Mouse (Mus musculus) CD4-positive naive resting alpha-beta T cell, adult 76 days (primary cell): Measurements from ENCODE around the gene Gm21972. TPM values are rescaled to one million over a fixed set of nuclear protein-coding genes. Genes with fewer than 3 reads are reported as not detected.

Source experiments
- total RNA-seq: library from RNA; stranded (reverse); gene quantifications from one replicate; pipeline ENCODE4 v1.2.4, GENCODE M21; 2023

Gene Gm21972
- total RNA-seq, result not detected

GRCm38 (mm10) chr1:86133337-86133736 lies at the start of gene Gm21972:
TSS of gene Gm21972 (plus strand) at chr1:86133637.

GRCm38 (mm10) chr1:86111779-86112178 lies 21.7 kb upstream of the Gm21972 start, which contains the start of gene Htr2b:
TSS of gene Htr2b (minus strand) at chr1:86111970.

GRCm38 (mm10) chr1:86154133-86154823 lies 20.8 kb downstream of the Gm21972 start, which contains the start of gene Armc9:
TSS of gene Armc9 (plus strand) at chr1:86154780.

Other genes with a start within 250 kb of the Gm21972 start
- gene Itm2c, start 239.4 kb upstream of the Gm21972 start, total RNA-seq, result 67.8 TPM
- 0.73 TPM for gene 4933407L21Rik, start 205.2 kb upstream of the Gm21972 start, total RNA-seq
- gene Gpr55, start 172.6 kb upstream of the Gm21972 start, total RNA-seq, result 0.53 TPM
- not detected for gene Spata3, start 116.8 kb upstream of the Gm21972 start, total RNA-seq
- 0.38 TPM for gene 2810459M11Rik, start 87.8 kb upstream of the Gm21972 start, total RNA-seq
- gene Psmd1, start 69.2 kb upstream of the Gm21972 start, total RNA-seq, result 46.4 TPM
- gene Htr2b, start 21.7 kb upstream of the Gm21972 start, total RNA-seq, result not detected
- gene Armc9, start 21.1 kb downstream of the Gm21972 start, total RNA-seq, result 7.8 TPM
- 4.7 TPM for gene B3gnt7, start 169.2 kb downstream of the Gm21972 start, total RNA-seq
- gene Ncl, start 225.8 kb downstream of the Gm21972 start, total RNA-seq, result 548 TPM